Mouse (Mus musculus) frontal cortex, adult (tissue): ENCODE data around the gene Scrn1.

Experiments
- ATAC-seq: cut with Nextera tagmentation; 2 replicates; pipeline ENCODE4 v1.9.2; 2017; ENCODE audit warnings: mild to moderate bottlenecking, moderate library complexity, mixed read lengths; ENCODE audit not compliant: low TSS enrichment

Gene Scrn1

GRCm38 (mm10) chr6:54531048-54531481, 35.2 kb downstream of the Scrn1 start:
- peak; percentile 91 for ATAC-seq

DNA sequence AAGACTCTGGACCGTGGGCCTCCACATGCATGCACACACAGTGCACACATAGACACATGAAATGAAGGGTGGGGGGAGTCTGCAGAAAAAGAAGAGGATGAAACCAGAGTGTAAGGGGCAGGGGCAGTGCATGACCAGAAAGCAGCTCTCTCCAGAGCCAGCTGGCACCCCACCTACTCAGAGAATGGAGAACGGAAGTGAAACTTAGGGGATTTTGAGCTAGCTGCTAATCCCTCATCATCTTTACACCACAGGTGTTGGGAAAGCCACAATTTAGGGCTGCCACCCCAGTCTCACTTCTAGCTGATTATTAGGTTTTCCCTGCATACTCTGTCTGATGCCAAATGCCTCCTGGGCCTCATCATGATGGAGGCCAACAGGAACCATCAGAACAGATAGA, 36.1 kb downstream of the Scrn1 start:
- no peak for ATAC-seq

- no peak for ATAC-seq
Measured at GRCm38 (mm10) chr6:54528666-54529065, 37.6 kb downstream of the Scrn1 start.

GRCm38 (mm10) chr6:54518758-54519157, 47.5 kb downstream of the Scrn1 start:
- ATAC-seq: peak; percentile 50

- no peak for ATAC-seq
Measured at GRCm38 (mm10) chr6:54516512-54517134, 49.7 kb downstream of the Scrn1 start.

- ATAC-seq: no peak
Measured at GRCm38 (mm10) chr6:54512256-54512655, 54.0 kb downstream of the Scrn1 start.

DNA sequence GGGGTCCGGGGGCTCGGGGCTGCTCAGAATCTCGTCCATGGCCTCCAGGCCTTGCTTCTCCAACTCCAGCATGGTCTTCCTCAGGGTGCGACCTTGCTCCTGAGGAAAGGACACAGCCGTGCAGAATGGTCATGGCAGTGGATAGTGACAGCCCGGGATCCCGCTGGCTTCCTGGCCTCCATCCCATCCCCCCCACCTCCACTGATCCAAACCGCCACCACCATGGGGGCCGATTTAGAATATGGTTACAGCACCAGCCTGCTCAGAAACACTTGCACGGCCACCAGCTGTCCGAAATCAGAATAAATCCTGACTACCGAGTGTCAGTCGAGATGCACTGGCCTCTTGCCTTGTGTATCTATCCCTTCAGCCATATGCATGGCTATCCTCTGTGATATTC, 57.0 kb downstream of the Scrn1 start:
- ATAC-seq: no peak

DNA sequence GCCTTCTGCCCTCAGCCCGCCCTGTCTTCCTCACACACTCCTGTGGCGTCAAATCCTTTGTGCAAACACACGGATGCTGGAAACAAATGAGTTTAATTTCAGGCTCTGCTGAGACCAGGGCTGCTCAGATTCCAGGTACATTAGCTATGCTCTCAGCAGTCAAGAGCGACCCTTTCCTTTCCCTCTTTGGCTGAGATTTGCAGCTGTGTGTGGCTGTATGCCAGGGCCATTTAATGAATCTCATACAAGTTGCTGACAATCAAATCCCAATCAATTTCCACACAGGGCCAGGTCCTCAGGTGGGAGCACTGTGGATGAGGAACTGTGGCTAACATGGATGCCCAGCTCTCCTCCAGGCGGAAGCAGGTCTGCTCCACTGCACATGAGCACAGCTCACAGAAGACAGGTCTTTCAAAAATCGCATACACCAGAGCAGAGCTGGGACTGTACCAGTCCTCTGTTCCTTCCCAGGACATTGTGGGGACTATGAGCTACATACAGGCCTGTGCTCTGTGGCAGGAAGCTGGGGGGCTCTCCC, 58.0 kb downstream of the Scrn1 start:
- ATAC-seq: no peak

GRCm38 (mm10) chr6:54507808-54508207, 58.5 kb downstream of the Scrn1 start:
- ATAC-seq: 0 out of 2 replicates have a peak, but pooled peaks have one; percentile 3

DNA sequence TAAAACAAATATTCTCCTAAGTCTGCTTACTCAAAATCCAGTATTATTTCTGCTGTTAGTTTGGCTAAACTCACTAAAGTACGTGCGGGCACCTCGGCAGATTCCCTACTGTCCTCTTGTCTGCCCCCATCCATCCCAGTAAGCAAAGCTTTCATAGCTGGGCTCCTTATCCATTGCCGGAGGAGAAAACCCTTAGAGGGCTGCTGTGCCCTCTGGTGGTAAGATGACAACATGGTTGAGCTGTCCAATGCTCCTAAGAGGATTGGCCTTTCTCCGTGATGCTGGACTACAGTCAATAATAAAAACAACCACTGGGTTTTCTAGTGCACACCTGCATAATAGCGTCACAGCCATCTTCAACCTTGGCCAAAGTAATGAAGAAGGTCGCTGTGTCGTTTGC, 59.3 kb downstream of the Scrn1 start:
- peak; percentile 66 for ATAC-seq

DNA sequence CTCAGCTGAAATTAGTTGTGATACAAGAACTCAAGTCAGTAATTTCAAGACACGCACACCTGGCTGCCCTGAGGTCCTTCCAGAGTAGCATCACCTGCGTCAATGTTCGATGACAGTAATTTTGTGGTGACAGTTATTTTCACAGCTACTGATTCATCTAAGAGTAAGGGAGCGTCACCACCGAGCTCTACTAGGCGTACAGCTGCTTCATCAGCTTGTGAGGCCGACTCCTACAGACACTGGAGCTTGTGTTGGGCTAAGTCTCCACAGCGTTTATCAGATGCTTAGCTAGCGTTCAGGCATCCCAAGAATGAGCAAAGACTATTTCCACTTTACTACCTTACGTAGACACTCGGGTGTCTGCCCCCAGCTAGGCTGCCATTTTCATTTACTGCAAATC, 60.0 kb downstream of the Scrn1 start:
- peak; percentile 25 for ATAC-seq

GRCm38 (mm10) chr6:54502661-54503115, 63.6 kb downstream of the Scrn1 start:
- no peak for ATAC-seq

DNA sequence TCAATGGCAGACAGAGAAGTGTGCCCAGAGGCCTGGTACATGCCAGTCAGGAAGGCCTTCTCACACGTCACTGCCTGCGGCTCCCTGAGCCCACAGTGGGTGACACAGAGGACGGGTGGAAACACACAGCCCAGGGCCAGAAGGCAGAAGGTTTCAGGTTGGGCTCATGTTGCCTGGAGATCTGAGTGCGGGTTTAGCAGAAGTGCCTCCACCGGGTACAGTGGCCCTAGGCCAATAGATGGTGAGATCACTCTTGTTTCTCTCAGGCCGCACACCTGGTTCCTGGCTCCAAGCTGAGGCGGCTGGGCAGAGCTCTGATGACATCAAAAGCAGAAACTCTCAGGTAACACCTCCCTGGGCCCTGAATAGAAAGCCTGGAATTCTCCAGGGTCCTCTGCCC, 70.1 kb downstream of the Scrn1 start:
- ATAC-seq: no peak

GRCm38 (mm10) chr6:54494612-54495398, 71.5 kb downstream of the Scrn1 start:
- no peak for ATAC-seq

DNA sequence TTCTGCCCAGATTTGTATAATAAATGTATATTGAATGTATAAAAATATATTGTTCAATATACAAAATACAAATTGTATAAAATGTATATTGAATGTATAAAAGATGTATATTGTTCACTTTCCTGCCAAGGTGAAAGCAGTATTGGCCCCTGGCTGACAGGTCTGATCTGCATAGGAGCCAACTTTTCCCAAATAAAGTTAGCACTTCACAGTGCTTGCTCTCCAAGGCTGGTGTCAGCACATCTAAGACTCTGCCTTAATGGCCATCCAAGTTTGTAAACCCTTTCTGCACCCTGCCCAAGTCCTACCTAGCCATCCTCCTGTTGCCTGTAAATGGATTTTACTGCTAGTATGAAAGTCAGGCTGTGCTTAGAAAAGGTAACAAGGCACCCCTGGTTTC, 72.2 kb downstream of the Scrn1 start:
- ATAC-seq: no peak

DNA sequence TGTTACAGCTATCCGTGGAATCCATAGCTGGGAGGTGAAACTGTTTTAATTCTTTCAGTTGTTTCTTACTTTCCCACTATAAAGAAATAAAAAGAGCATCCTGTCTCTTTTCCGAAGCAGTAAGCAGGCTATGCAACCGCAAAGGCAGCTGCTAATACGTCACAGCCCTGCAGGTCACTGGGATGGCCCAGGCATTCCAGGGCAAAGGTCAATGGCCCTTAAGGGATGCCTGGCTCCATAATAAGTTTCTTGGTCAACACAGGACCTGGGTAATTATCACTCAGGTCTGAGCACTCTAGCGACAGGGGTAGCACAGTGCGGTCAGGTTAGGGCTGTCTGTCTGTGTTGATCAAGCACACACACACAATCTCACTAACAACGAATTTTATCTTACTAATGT, 75.2 kb downstream of the Scrn1 start:
- ATAC-seq: no peak

DNA sequence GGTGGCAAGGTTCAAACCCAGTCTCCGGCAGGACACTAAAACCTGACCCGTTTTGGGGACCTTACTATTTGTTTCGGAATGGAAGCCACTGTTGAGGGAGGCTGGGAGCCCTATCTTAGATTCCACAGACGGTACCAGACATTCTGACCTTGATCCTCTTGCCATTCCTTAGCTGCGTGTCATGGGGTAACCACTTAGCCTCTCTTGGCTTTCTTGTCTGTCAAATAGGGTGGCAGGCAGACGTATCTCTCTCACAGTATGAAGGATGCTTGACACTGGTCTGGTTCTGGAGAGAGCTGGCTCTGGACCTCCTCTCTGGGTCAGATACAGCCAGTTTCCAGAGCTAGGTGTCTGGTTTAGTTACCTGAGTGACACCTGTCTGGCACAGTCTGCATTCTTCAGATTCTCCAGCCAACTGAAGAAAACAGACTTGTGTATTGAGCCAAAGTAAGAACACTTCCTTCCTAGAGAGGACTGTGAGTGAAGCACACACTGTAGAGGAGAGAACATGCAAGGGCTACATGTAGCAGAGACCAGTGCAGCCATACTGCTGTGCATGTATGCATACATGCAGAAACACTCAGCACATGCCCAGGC, 80.2 kb downstream of the Scrn1 start:
- ATAC-seq: no peak

GRCm38 (mm10) chr6:54485435-54485901, 80.8 kb downstream of the Scrn1 start:
- no peak for ATAC-seq

- ATAC-seq: no peak
Measured at GRCm38 (mm10) chr6:54485000-54485399, 81.3 kb downstream of the Scrn1 start.

GRCm38 (mm10) chr6:54481390-54482112, 84.7 kb downstream of the Scrn1 start:
- ATAC-seq: no peak

DNA sequence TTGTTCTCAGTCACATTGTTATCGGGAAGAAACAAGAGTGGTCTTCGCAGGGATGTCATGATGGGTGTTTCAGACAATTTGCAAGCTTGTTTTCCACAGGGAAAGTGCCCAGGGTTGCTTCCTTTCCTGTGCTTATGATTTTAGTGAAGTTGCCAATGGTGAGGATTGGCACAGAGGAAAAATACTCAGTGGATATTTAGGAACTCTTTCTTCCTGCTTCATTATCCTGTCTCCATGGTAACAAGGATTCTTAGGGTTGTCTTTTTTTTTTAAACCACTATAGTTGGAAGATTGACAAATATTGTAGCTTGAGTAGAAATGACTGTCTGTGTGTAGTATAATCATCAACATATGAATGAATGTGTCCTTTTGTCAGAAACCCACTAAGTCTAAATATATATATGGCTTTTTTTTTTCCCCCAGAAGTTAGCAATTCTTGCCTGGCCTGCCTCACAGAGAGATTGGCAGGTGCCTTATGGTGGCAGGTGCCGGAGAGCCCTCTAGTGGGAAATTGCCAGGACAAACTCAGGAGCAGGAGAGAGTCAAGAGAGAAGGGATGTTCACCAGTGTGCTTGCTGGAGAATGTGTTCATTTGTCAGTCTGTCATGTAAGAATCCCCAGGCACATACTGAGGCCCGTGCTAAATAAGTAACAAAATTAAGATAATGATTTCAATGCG, 87.5 kb downstream of the Scrn1 start:
- peak; percentile 32; the same call in 1 of the 2 replicates for ATAC-seq
